Mouse (Mus musculus) thymus, postnatal 25 days (tissue): ENCODE data around the gene Acyp2.
A peak's percentile ranks its signal among the peaks of the same experiment; 100 is the strongest.
"Not testable (repeated sequence)": the region's sequence is repeated elsewhere in the genome, so short reads cannot be mapped to it uniquely, and the experiment has no call there.

Source experiments
- DNase-seq: peaks from one replicate; pipeline ENCODE4 v3.0.0; 2022

The Acyp2 gene

GRCm38 (mm10) chr11:30649001-30649637 lies at the start of gene Acyp2:
Gene Acyp2 (minus strand): TSS chr11:30649587.
- peak; percentile 88 for DNase-seq

- no peak for DNase-seq
These were observed 40.0 kb upstream of the Acyp2 start for GRCm38 (mm10) chr11:30689421-30689820.

GRCm38 (mm10) chr11:30676086-30676485 lies 26.7 kb upstream of the Acyp2 start:
- no peak for DNase-seq

- no peak for DNase-seq
These were observed 23.3 kb upstream of the Acyp2 start for GRCm38 (mm10) chr11:30672719-30673118.

GRCm38 (mm10) chr11:30663001-30663400 lies 13.6 kb upstream of the Acyp2 start:
- no peak for DNase-seq

- DNase-seq: no peak
These were observed 13.2 kb upstream of the Acyp2 start for GRCm38 (mm10) chr11:30662591-30662990.

- no peak for DNase-seq
These were observed 7.7 kb upstream of the Acyp2 start for GRCm38 (mm10) chr11:30657069-30657468.

- no peak for DNase-seq
These were observed 6.7 kb upstream of the Acyp2 start for GRCm38 (mm10) chr11:30656060-30656459.

- DNase-seq: no peak
These were observed 1.0 kb upstream of the Acyp2 start for GRCm38 (mm10) chr11:30650416-30650815.

GRCm38 (mm10) chr11:30635674-30636073 lies 13.7 kb downstream of the Acyp2 start:
- DNase-seq: no peak

- DNase-seq: no peak
These were observed 18.9 kb downstream of the Acyp2 start for GRCm38 (mm10) chr11:30630514-30630913.

GRCm38 (mm10) chr11:30623218-30623617 lies 26.2 kb downstream of the Acyp2 start:
- DNase-seq: no peak

GRCm38 (mm10) chr11:30621386-30622363 lies 27.7 kb downstream of the Acyp2 start:
- DNase-seq: not testable (repeated sequence)

GRCm38 (mm10) chr11:30618235-30618634 lies 31.2 kb downstream of the Acyp2 start:
- no peak for DNase-seq

- DNase-seq: no peak
These were observed 31.8 kb downstream of the Acyp2 start for GRCm38 (mm10) chr11:30617571-30618097.

GRCm38 (mm10) chr11:30615977-30616376 lies 33.4 kb downstream of the Acyp2 start:
- no peak for DNase-seq

- DNase-seq: no peak
These were observed 35.4 kb downstream of the Acyp2 start for GRCm38 (mm10) chr11:30613916-30614546.

- no peak for DNase-seq
These were observed 36.7 kb downstream of the Acyp2 start for GRCm38 (mm10) chr11:30612699-30613098.

- no peak for DNase-seq
These were observed 40.1 kb downstream of the Acyp2 start for GRCm38 (mm10) chr11:30609247-30609646.

GRCm38 (mm10) chr11:30607587-30608518 lies 41.5 kb downstream of the Acyp2 start:
- no peak for DNase-seq

- no peak for DNase-seq
These were observed 52.1 kb downstream of the Acyp2 start for GRCm38 (mm10) chr11:30597259-30597658.

GRCm38 (mm10) chr11:30580008-30580407 lies 69.4 kb downstream of the Acyp2 start:
- no peak for DNase-seq
